Mouse (Mus musculus): ENCODE measurements around the gene Tgfbr3. TPM values are rescaled to one million over a fixed set of nuclear protein-coding genes. Genes with fewer than 3 reads are reported as not detected.

Gene Tgfbr3
- polyA plus RNA-seq (2015; fragmentation: Nextera tagmentation; extraction: Ambion mirVana): 6.2 and 7.3 TPM in 2 replicates

DNA sequence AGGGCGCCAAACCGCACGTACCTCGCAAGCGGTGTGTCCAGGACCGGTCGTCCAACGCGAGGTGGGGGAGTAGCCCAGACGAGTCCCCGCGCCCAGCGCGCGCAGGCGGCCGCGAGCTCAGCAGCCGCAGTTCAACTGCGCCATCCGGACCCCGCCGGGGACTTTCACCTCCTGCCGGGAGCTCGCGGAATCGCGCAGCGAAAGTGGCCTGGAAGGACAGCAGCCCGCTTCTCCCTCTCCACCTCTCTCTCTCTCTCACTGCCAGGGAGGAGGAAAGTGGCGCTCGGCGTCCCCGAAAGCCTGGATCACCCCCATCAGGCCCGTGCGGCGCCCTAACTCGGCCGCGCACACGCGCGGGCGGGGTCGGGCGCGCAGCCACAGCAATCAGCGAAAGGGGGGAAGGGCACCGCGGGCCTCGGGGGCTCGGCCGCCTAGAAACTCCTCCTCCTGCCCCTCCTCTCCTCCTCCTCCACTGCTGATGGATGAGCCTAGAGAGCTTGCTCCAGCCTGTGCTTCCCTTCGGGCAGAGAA is at the start of gene Tgfbr3:
TSS of gene Tgfbr3 (minus strand) at position 396 of the 531 bp plus-strand sequence.

DNA sequence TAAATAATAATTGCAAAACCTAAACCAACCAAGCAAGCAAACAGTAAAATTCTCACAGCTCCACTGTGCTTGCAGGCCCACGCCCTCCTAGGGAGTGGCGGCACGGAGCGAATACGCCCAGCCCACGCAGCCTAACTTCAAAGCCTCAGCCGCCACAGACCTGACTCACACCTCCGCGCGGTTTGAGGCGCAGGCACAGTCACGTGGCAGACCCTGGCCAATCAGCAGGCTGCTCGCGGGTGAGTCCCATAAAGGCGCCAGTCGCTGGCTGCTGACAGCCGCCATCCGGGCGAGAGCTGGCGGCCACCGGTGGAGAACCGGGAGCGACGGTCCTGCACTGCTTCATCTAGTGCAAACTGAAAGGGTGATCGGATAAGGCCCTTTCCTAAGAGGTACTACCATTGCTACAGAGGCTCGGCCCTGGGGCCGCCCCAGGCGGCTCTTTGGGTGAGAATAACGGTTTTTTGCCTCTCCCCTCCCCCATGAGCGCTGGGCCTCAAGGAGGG is 41.5 kb upstream of the Tgfbr3 start, which contains the start of gene Brdt:
TSS of gene Brdt (plus strand) at position 244 of the 506 bp plus-strand sequence.

Other genes with a start within 250 kb of the Tgfbr3 start
- gene Brdt, start 41.5 kb upstream of the Tgfbr3 start, polyA plus RNA-seq (2015; fragmentation: Nextera tagmentation; extraction: Ambion mirVana): 5.8 and 6.0 TPM in 2 replicates
- 6.1 and 7.8 TPM in 2 replicates for gene Ephx4, start 113.1 kb upstream of the Tgfbr3 start, polyA plus RNA-seq (2015; fragmentation: Nextera tagmentation; extraction: Ambion mirVana)
- not detected in 2 replicates for gene Lpcat2b, start 141.9 kb upstream of the Tgfbr3 start, polyA plus RNA-seq (2015; fragmentation: Nextera tagmentation; extraction: Ambion mirVana)
- gene Btbd8, start 148.4 kb upstream of the Tgfbr3 start, polyA plus RNA-seq (2015; fragmentation: Nextera tagmentation; extraction: Ambion mirVana): 23.2 and 23.9 TPM in 2 replicates
- 0.43 and 0.48 TPM in 2 replicates for gene Gm42669, start 218.0 kb upstream of the Tgfbr3 start, polyA plus RNA-seq (2015; fragmentation: Nextera tagmentation; extraction: Ambion mirVana)
- 0.17 and 0.21 TPM in 2 replicates for gene 1700028K03Rik, start 245.1 kb upstream of the Tgfbr3 start, polyA plus RNA-seq (2015; fragmentation: Nextera tagmentation; extraction: Ambion mirVana)